Mouse (Mus musculus): ENCODE measurements around the gene Cacnb3. TPM values are rescaled to one million over a fixed set of nuclear protein-coding genes. Genes with fewer than 3 reads are reported as not detected.

Gene Cacnb3
- polyA plus RNA-seq, 2 experiments: 33.9 to 75.2 TPM

GRCm38 (mm10) chr15:98615751-98616150, 14.9 kb upstream of the Cacnb3 start:
- Histone ChIP-seq H3K9me3 (ENCODE audit: control insufficient read depth, low read length) (no peaks in the 10 kb centered on the region), H3K4me1 (ENCODE audit: control insufficient read depth, insufficient read depth, low read length) (peaks cover 11% of the 10 kb centered on the region; the same call in 1 of the 2 replicates), H3K27me3 (ENCODE audit: control insufficient read depth, insufficient read depth, low read length) (no peaks in the 10 kb centered on the region), H3K27ac (replicated peaks; ENCODE audit: low read depth, low read length) (no peak overlapping the region), H3K9ac (ENCODE audit: low read depth, low read length, severe bottlenecking) (no peak overlapping the region), H3K36me3 (ENCODE audit: control insufficient read depth, insufficient read depth, low read length) (no peaks in the 10 kb centered on the region), H3K4me3 (replicated peaks; ENCODE audit: low read length) (no peak overlapping the region), H3K4me2 (replicated peaks; ENCODE audit: low read depth, low read length, severe bottlenecking) (no peak overlapping the region)
- DNase-seq (ENCODE audit: low spot score) (no peak), ATAC-seq (ENCODE audit: low FRiP score, low read depth) (no peak)
- 67% methylated on average over 6 of the region's 6 CpGs for WGBS
- TF ChIP-seq POLR2A (IDR thresholded peaks at IDR 0.05; ENCODE audit: borderline replicate concordance, extremely low read depth, insufficient read depth, insufficient read length): no peak

DNA sequence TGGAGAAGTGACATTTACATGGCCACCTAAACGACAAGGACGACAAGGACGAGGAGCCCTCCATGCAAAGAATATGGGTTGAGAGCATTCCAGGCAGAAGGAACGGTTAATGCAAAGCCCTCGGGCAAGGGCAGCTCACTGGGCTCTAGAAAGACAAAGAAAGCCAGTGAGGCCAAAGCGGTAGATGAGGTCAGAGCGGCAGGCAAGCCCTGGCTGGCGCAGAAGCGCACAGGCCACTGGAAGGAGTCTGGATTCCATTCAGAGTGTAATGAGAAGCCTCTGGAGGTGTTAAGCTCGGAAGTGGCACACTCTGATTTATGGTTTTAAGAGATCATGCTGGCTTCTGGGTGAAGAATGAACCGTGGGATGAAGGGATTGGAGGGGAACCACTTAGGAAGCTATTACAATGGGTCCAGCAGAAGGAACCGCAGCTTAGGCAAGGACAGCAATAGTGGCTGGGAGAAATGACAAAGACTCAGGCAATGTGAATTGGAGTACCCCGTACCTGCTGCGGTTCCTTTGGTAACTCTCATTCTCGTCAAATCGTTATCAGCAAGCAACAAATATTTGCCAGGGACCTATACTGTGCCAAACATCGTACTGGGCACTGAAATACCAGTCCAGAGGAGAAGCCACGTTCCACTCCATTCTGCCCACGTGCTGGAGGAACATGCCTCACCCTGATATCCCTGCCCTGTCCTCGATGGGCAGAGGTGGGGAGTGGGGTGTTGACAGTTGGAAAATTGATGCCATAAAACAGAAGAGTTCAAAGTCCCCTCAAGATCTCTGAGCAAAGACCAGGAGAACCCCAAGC, 14.1 kb upstream of the Cacnb3 start:
- Histone ChIP-seq H3K27ac (replicated peaks; ENCODE audit: low read depth, low read length) (no peak overlapping the region), H3K4me2 (replicated peaks; ENCODE audit: low read depth, low read length, severe bottlenecking) (peak overlapping the region; percentile 30), H3K27me3 (ENCODE audit: control insufficient read depth, insufficient read depth, low read length) (no peaks in the 10 kb centered on the region), H3K4me1 (ENCODE audit: control insufficient read depth, insufficient read depth, low read length) (peaks cover 11% of the 10 kb centered on the region; the same call in 1 of the 2 replicates), H3K36me3 (ENCODE audit: control insufficient read depth, insufficient read depth, low read length) (no peaks in the 10 kb centered on the region), H3K9ac (ENCODE audit: low read depth, low read length, severe bottlenecking) (no peak overlapping the region), H3K4me3 (replicated peaks; ENCODE audit: low read length) (0 out of 2 replicates have a peak overlapping the region, but pooled peaks have one; percentile 0), H3K9me3 (ENCODE audit: control insufficient read depth, low read length) (no peaks in the 10 kb centered on the region)
- WGBS: 23% methylated on average over 20 of the region's 20 CpGs
- DNase-seq (ENCODE audit: low spot score): no peak
- TF ChIP-seq POLR2A (IDR thresholded peaks at IDR 0.05; ENCODE audit: borderline replicate concordance, extremely low read depth, insufficient read depth, insufficient read length): no peak
- no peak for ATAC-seq (ENCODE audit: low FRiP score, low read depth)

- peak; percentile 70 for DNase-seq (ENCODE audit: low spot score)
Observed at GRCm38 (mm10) chr15:98617176-98617537, 13.5 kb upstream of the Cacnb3 start.

GRCm38 (mm10) chr15:98622199-98622598, 8.4 kb upstream of the Cacnb3 start:
- DNase-seq (ENCODE audit: low spot score) (no peak), ATAC-seq (ENCODE audit: low FRiP score, low read depth) (no peak)
- H3K4me2 ChIP-seq (replicated peaks; ENCODE audit: low read depth, low read length, severe bottlenecking): no peak overlapping the region
- no peak overlapping the region for H3K27ac ChIP-seq (replicated peaks; ENCODE audit: low read depth, low read length)
- TF ChIP-seq POLR2A (IDR thresholded peaks at IDR 0.05; ENCODE audit: borderline replicate concordance, extremely low read depth, insufficient read depth, insufficient read length): no peak
- H3K9ac ChIP-seq (ENCODE audit: low read depth, low read length, severe bottlenecking): no peak overlapping the region
- no peaks in the 10 kb centered on the region for H3K36me3 ChIP-seq (ENCODE audit: control insufficient read depth, insufficient read depth, low read length)
- H3K27me3 ChIP-seq (ENCODE audit: control insufficient read depth, insufficient read depth, low read length): no peaks in the 10 kb centered on the region
- no peak overlapping the region for H3K4me3 ChIP-seq (replicated peaks; ENCODE audit: low read length)
- WGBS: 5% methylated on average over 7 of the region's 7 CpGs
- no peaks in the 10 kb centered on the region for H3K9me3 ChIP-seq (ENCODE audit: control insufficient read depth, low read length)
- H3K4me1 ChIP-seq (ENCODE audit: control insufficient read depth, insufficient read depth, low read length): no peaks in the 10 kb centered on the region

More at GRCm38 (mm10) chr15:98617176-98617537, 13.5 kb upstream of the Cacnb3 start:
- Histone ChIP-seq H3K27ac (replicated peaks; ENCODE audit: low read depth, low read length) (no peak overlapping the region), H3K27me3 (ENCODE audit: control insufficient read depth, insufficient read depth, low read length) (no peaks in the 10 kb centered on the region), H3K9me3 (ENCODE audit: control insufficient read depth, low read length) (no peaks in the 10 kb centered on the region), H3K4me2 (replicated peaks; ENCODE audit: low read depth, low read length, severe bottlenecking) (peak overlapping the region; percentile 30), H3K4me3 (replicated peaks; ENCODE audit: low read length) (0 out of 2 replicates have a peak overlapping the region, but pooled peaks have one; percentile 0), H3K4me1 (ENCODE audit: control insufficient read depth, insufficient read depth, low read length) (peaks cover 11% of the 10 kb centered on the region; the same call in 1 of the 2 replicates), H3K36me3 (ENCODE audit: control insufficient read depth, insufficient read depth, low read length) (no peaks in the 10 kb centered on the region), H3K9ac (ENCODE audit: low read depth, low read length, severe bottlenecking) (no peak overlapping the region)
- TF ChIP-seq POLR2A (IDR thresholded peaks at IDR 0.05; ENCODE audit: borderline replicate concordance, extremely low read depth, insufficient read depth, insufficient read length): no peak
- under 1% methylated on average over 12 of the region's 12 CpGs for WGBS
- peak; percentile 71; the same call in 1 of the 2 replicates for ATAC-seq (ENCODE audit: low FRiP score, low read depth)

DNA sequence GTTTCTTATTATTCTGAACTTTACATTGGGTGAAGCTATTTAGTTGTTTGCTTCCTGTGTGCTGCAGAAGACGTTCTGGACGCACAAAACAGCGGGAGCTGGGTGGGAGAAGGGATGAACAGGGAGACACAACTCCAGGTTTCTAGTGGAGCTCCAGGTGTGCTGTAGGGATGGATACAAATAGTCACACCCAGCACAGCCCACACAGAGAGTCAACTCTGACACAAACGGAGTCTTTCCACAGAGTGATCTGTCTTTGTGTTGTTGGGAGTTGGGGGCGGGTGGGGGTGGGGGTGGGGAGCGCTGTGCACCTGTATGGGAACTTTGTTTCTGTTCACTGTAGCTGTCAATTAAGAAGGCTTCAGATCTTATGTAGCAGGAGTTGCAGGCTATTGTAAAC, 7.9 kb upstream of the Cacnb3 start:
- TF ChIP-seq POLR2A (IDR thresholded peaks at IDR 0.05; ENCODE audit: borderline replicate concordance, extremely low read depth, insufficient read depth, insufficient read length): no peak
- Histone ChIP-seq H3K9me3 (ENCODE audit: control insufficient read depth, low read length) (no peaks in the 10 kb centered on the region), H3K9ac (ENCODE audit: low read depth, low read length, severe bottlenecking) (no peak overlapping the region), H3K4me2 (replicated peaks; ENCODE audit: low read depth, low read length, severe bottlenecking) (no peak overlapping the region), H3K27me3 (ENCODE audit: control insufficient read depth, insufficient read depth, low read length) (0 out of 2 replicates have a peak, but pooled peaks cover 1% of the 10 kb centered on the region), H3K36me3 (ENCODE audit: control insufficient read depth, insufficient read depth, low read length) (no peaks in the 10 kb centered on the region), H3K27ac (replicated peaks; ENCODE audit: low read depth, low read length) (no peak overlapping the region), H3K4me3 (replicated peaks; ENCODE audit: low read length) (no peak overlapping the region), H3K4me1 (ENCODE audit: control insufficient read depth, insufficient read depth, low read length) (no peaks in the 10 kb centered on the region)
- DNase-seq (ENCODE audit: low spot score) (no peak), ATAC-seq (ENCODE audit: low FRiP score, low read depth) (no peak)
- WGBS: 25% methylated on average over 6 of the region's 6 CpGs

All from limb, embryonic 14.5 days (tissue).